Mouse (Mus musculus): ENCODE data around the gene Trpc2. TPM values are rescaled to one million over a fixed set of nuclear protein-coding genes. Genes with fewer than 3 reads are reported as not detected.
A peak's percentile ranks its signal among the peaks of the same experiment; 100 is the strongest.

Trpc2 gene
- polyA plus RNA-seq, 1 experiment from 2014 or later: not detected

DNA sequence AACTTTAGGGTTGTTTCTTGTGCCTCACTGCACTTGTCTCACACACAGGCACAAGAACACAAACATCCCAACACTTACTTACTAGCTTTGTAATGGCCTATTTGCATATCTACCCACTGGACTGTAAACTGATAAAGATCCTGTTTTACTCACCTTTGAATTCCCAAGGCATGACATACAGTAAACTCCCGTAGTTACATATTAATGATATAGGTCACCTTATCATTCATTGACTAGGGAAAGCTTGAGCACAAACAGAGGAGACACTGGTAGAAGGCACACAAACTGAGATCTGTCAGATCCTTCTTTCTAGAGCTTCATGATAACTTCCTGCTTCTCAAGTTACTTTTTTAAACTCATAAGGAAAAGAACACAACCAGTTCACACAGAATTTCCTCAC, 20.7 kb upstream of the Trpc2 start:
- Histone ChIP-seq H3K4me1 (ENCODE audit: insufficient read depth, low read depth, low read length) (peaks cover 13% of the 10 kb centered on the region; the same call in 1 of the 2 replicates), H3K27ac (ENCODE audit: low read length) (no peak overlapping the region), H3K27me3 (replicated peaks; ENCODE audit: insufficient read depth, low read length) (no peaks in the 10 kb centered on the region), H3K9ac (replicated peaks; ENCODE audit: low read depth) (no peak overlapping the region), H3K4me3 (ENCODE audit: low read depth, low read length) (no peak overlapping the region), H3K4me2 (replicated peaks; ENCODE audit: low read depth, low read length) (no peak overlapping the region), H3K36me3 (ENCODE audit: insufficient read depth, low read length) (no peaks in the 10 kb centered on the region; the same call in 1 of the 2 replicates), H3K9me3 (ENCODE audit: low read length) (no peaks in the 10 kb centered on the region)
- no peak for TF ChIP-seq CTCF (IDR thresholded peaks at IDR 0.05)
- 71% methylated on average over 1 of the region's 1 CpGs for WGBS
- ATAC-seq: no peak
- DNase-seq (ENCODE audit: low spot score): no peak

DNA sequence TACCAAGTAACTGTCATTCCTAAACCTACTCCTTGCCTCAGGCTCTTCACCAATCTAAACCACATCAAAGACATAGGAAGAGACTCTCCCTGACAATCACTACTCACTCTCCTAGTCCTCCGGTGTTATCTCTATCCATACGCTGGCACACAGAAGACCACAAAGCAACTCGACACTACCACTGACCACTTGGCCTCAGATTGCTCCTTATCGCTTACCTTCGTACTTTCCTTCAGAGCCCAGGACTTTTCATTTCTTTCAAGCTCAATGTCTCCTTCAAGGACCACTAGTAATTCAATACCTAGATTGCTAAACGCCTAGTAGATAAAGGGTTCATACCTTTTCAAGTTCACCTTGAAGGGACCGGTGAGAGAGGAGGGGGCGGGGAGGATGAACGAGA, 19.0 kb upstream of the Trpc2 start:
- H3K27ac ChIP-seq (ENCODE audit: low read length): no peak overlapping the region
- no peaks in the 10 kb centered on the region for H3K9me3 ChIP-seq (ENCODE audit: low read length)
- TF ChIP-seq EP300 (IDR thresholded peaks at IDR 0.05): no peak
- TF ChIP-seq CTCF (IDR thresholded peaks at IDR 0.05): no peak
- peaks cover 13% of the 10 kb centered on the region; the same call in 1 of the 2 replicates for H3K4me1 ChIP-seq (ENCODE audit: insufficient read depth, low read depth, low read length)
- peak overlapping the region; percentile 75; the same call in 1 of the 2 replicates for H3K4me2 ChIP-seq (replicated peaks; ENCODE audit: low read depth, low read length)
- 59% methylated on average over 9 of the region's 9 CpGs for WGBS
- DNase-seq (ENCODE audit: low spot score) (no peak), ATAC-seq (no peak)
- H3K9ac ChIP-seq (replicated peaks; ENCODE audit: low read depth): no peak overlapping the region
- no peaks in the 10 kb centered on the region for H3K27me3 ChIP-seq (replicated peaks; ENCODE audit: insufficient read depth, low read length)
- no peaks in the 10 kb centered on the region; the same call in 1 of the 2 replicates for H3K36me3 ChIP-seq (ENCODE audit: insufficient read depth, low read length)
- H3K4me3 ChIP-seq (ENCODE audit: low read depth, low read length): no peak overlapping the region

DNA sequence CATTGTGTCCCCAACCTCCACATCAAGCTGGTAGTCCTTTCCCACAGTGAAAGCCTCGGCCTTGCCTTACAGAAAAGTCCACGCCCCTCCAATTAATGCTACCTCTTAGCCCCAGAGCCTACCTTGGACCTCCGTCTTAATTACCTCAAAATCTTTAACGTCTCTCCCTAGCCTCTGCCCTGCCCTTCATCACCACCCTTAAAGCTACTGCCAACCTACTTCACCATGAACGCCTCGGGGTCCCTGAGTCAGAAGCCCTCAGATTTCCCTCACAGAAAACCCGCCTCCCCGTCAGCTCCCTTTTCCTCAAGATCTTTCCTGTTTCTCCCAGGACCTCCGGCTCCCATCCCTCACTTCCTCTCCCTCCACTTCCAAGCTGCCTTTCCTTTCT, 18.3 kb upstream of the Trpc2 start:
- H3K27ac ChIP-seq (ENCODE audit: low read length): peak overlapping the region; percentile 79; the same call in 1 of the 2 replicates
- peak overlapping the region; percentile 75 for H3K4me2 ChIP-seq (replicated peaks; ENCODE audit: low read depth, low read length)
- no peaks in the 10 kb centered on the region for H3K9me3 ChIP-seq (ENCODE audit: low read length)
- TF ChIP-seq EP300 (IDR thresholded peaks at IDR 0.05) (no peak), CTCF (IDR thresholded peaks at IDR 0.05) (no peak)
- peak overlapping the region; percentile 48 for H3K9ac ChIP-seq (replicated peaks; ENCODE audit: low read depth)
- no peaks in the 10 kb centered on the region for H3K36me3 ChIP-seq (ENCODE audit: insufficient read depth, low read length)
- no peaks in the 10 kb centered on the region for H3K27me3 ChIP-seq (replicated peaks; ENCODE audit: insufficient read depth, low read length)
- H3K4me1 ChIP-seq (ENCODE audit: insufficient read depth, low read depth, low read length): peaks cover 13% of the 10 kb centered on the region; the same call in 1 of the 2 replicates
- DNase-seq (ENCODE audit: low spot score): no peak
- under 1% methylated on average over 9 of the region's 9 CpGs for WGBS
- ATAC-seq: peak; percentile 7
- peak overlapping the region; percentile 62 for H3K4me3 ChIP-seq (ENCODE audit: low read depth, low read length)

DNA sequence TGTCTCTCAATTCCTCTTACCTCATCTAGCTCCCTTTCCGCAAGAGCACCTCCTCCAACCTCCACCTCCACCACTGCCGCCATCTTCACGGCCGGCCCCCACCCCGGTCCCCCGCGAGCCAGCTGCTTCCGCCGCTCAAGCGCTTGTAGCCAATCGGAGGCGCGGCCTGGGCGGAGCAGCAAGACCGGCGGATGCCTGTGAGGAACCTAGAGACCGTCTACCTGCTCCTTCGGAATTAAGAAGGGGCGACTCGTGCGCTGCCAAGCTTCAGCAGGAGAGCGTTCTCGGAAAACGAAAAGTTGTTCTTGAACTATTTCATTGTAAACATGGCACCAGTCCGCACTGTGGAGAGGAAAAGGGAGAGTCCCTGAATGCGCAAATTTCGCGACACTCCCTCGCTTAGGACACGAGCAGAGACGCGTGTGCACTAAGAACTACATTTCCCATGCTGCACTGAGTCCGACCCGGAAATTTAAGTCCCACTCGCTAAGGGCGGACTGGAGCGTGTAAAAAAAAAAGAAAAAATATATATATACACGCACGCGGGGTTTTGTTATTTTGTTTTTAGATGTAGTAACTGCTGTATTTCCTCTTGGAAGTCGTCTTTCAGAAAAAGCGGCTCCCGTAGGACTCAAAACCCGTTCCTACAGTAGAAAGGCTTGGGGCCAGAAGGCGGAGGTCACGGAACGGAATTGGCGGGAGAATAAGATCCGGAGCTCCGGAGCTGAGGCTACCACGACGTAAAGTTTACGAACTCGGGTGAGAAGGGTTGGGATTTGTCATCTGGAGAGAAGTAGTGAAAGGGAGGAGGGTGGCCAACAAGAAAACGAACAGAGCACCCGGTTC, 17.6 kb upstream of the Trpc2 start, which contains the start of the genes Rnf121, Xndc1 and Xntrpc:
Gene Rnf121, minus strand, starts transcription at position 424 of the 846 bp plus-strand sequence.
Gene Xndc1, plus strand, starts transcription at position 466 of the 846 bp plus-strand sequence.
Gene Xntrpc, plus strand, starts transcription at position 668 of the 846 bp plus-strand sequence.
- H3K9ac ChIP-seq (replicated peaks; ENCODE audit: low read depth): peak within 1 kb of the TSS; percentile 48
- peaks cover 13% of the 10 kb centered on the region; the same call in 1 of the 2 replicates for H3K4me1 ChIP-seq (ENCODE audit: insufficient read depth, low read depth, low read length)
- no peaks in the 10 kb centered on the region for H3K27me3 ChIP-seq (replicated peaks; ENCODE audit: insufficient read depth, low read length)
- WGBS: under 1% methylated on average over 56 of the region's 56 CpGs
- no peaks in the 10 kb centered on the region for H3K36me3 ChIP-seq (ENCODE audit: insufficient read depth, low read length)
- H3K9me3 ChIP-seq (ENCODE audit: low read length): no peaks in the 10 kb centered on the region
- H3K27ac ChIP-seq (ENCODE audit: low read length): peak within 1 kb of the TSS; percentile 79
- peak within 1 kb of the TSS; percentile 62 for H3K4me3 ChIP-seq (ENCODE audit: low read depth, low read length)
- TF ChIP-seq CTCF (IDR thresholded peaks at IDR 0.05): no peak
- TF ChIP-seq EP300 (IDR thresholded peaks at IDR 0.05): no peak
- DNase-seq (ENCODE audit: low spot score): peak; percentile 97
- H3K4me2 ChIP-seq (replicated peaks; ENCODE audit: low read depth, low read length): peak within 1 kb of the TSS; percentile 75
- peak; percentile 99 for ATAC-seq

DNA sequence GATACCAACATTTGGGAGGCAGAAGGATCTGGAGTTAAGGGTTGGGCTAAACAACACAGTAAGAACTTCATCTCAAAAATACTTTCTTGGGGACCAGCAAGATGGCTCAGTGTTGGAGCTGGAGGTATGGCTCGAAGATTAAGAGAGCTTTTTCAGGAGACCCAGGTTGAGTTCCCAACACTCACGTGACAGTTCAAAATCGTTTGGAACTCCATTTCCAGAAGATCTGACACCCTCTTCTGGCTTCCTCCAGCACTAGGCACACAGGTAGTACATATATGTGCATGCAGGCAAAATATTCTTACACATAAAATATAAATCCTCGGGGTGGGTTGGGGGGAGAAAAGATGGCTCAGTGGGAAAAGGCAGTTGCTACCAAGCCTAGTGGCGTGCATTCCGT, 16.6 kb upstream of the Trpc2 start:
- Histone ChIP-seq H3K9ac (replicated peaks; ENCODE audit: low read depth) (0 out of 2 replicates have a peak overlapping the region, but pooled peaks have one; percentile 48), H3K27me3 (replicated peaks; ENCODE audit: insufficient read depth, low read length) (no peaks in the 10 kb centered on the region), H3K4me3 (ENCODE audit: low read depth, low read length) (peak overlapping the region; percentile 62; the same call in 1 of the 2 replicates), H3K27ac (ENCODE audit: low read length) (no peak overlapping the region), H3K9me3 (ENCODE audit: low read length) (no peaks in the 10 kb centered on the region), H3K4me1 (ENCODE audit: insufficient read depth, low read depth, low read length) (peaks cover 13% of the 10 kb centered on the region; the same call in 1 of the 2 replicates), H3K36me3 (ENCODE audit: insufficient read depth, low read length) (no peaks in the 10 kb centered on the region), H3K4me2 (replicated peaks; ENCODE audit: low read depth, low read length) (peak overlapping the region; percentile 75)
- no peak for DNase-seq (ENCODE audit: low spot score)
- ATAC-seq: no peak
- WGBS: 56% methylated on average over 6 of the region's 6 CpGs
- TF ChIP-seq CTCF (IDR thresholded peaks at IDR 0.05) (no peak), EP300 (IDR thresholded peaks at IDR 0.05) (no peak)

DNA sequence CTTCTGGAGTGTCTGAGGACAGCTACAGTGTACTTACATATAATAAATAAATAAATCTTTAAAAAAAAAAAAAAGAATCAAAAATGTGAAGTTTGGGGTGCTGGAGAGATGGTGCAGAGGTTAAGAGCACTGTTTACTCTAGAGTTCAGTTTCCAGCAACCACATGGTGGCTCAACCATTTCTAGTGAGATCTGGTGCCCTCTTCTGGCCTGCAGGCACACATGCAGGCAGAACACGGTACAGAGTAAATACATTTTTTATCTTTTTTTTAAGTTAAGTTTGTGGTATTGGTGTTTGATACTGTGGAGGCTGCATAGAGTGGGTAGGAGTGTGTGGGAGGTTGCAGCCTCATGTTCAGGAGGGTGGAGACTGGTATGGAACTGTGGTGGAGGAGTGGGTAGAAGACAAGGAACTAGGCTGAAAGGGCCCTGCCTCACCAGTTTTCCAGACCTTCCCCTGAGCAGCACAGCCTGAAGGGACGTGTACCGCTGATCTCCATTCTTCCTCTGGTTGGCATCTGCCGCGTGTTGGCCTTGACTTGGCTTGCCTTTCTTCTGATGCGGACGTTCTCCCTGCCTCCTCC, 6.1 kb upstream of the Trpc2 start:
- H3K9ac ChIP-seq (replicated peaks; ENCODE audit: low read depth): no peak overlapping the region
- H3K9me3 ChIP-seq (ENCODE audit: low read length): no peaks in the 10 kb centered on the region
- H3K27ac ChIP-seq (ENCODE audit: low read length): no peak overlapping the region
- peak; percentile 26 for DNase-seq (ENCODE audit: low spot score)
- H3K4me3 ChIP-seq (ENCODE audit: low read depth, low read length): no peak overlapping the region
- 73% methylated on average over 7 of the region's 7 CpGs for WGBS
- no peaks in the 10 kb centered on the region for H3K4me1 ChIP-seq (ENCODE audit: insufficient read depth, low read depth, low read length)
- H3K4me2 ChIP-seq (replicated peaks; ENCODE audit: low read depth, low read length): no peak overlapping the region
- peaks cover 30% of the 10 kb centered on the region for H3K36me3 ChIP-seq (ENCODE audit: insufficient read depth, low read length)
- no peak for ATAC-seq
- H3K27me3 ChIP-seq (replicated peaks; ENCODE audit: insufficient read depth, low read length): no peaks in the 10 kb centered on the region
- TF ChIP-seq EP300 (IDR thresholded peaks at IDR 0.05) (no peak), CTCF (IDR thresholded peaks at IDR 0.05) (peak; percentile 73)
